Mouse (Mus musculus): Measurements from ENCODE around the gene Ddx17.

DNA sequence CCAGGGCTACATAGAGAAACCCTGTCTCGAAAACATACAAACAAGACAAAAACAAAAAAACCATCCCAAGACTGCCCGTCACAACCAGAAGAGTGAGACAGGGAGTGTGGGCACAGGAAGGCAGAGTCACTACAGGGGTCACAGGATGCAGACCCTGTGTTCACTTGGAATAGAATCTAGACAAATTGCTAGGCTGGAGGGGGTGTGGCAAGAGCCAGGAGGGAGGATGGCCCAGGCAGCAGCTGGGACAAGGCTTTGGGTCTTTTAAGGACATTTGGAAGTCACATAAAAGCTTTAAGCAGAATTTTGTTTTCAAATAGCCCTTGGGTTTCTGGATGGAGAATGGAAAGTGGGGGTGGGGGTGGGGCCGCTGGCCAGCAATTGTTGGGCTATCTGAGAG is 28.0 kb downstream of the Ddx17 start:
- TF ChIP-seq CTCF (IDR thresholded peaks at IDR 0.05; ENCODE audit: borderline replicate concordance, insufficient read depth, low read length) (no peak), POLR2A (IDR thresholded peaks at IDR 0.05; ENCODE audit: low read depth, low read length) (no peak)
